Mouse (Mus musculus) kidney, adult 9 months (tissue): ENCODE measurements at regions not wholly inside any gene's neighbourhood (a gene's known extent, or its start where the extent isn't known, plus 50 kb on each side); places are given as distances from the start of the nearest gene placed in this dataset.

Experiments used
- DNase-seq: peaks from one replicate; pipeline ENCODE4 v3.0.0; 2022

DNA sequence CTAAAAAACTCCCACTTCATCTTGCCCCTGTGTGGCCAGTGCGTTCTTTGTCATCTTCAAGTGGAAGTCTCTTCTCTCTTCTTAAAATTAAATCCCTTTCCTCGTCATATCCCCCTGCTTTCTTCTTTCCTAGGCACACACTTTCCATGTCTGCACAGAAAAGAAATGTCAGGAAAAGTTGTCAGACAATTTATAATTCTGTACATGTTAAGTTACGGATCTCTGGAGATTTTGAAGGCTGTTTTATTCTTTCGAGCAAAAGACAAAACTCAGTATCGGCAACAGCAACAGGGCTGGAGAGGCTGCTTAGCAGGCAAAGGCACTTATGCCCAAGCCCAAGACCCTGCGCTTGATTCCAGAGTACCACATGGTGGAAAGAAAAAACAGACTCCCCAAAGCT lies 790.1 kb upstream of the Car8 start:
- DNase-seq: no peak

DNA sequence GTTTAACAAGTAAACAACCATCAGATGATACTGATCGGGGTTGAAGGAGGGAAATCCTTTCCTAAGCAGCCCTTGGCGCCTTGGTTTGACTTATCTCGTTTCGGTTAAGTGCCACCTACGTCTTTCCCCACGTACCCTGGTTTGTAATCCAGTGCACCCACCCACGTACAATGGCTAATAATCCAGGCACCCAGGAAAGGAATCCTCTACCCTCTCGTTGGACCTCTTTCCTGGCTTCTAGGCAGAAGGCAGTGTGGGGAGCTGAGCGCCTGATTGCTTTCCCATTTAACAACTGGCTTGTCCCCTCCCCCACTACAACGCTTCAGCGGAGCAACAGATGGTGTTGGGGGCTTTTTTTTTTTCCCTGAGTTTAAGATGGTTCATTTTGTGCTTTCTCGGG lies 789.6 kb upstream of the Car8 start:
- no peak for DNase-seq

DNA sequence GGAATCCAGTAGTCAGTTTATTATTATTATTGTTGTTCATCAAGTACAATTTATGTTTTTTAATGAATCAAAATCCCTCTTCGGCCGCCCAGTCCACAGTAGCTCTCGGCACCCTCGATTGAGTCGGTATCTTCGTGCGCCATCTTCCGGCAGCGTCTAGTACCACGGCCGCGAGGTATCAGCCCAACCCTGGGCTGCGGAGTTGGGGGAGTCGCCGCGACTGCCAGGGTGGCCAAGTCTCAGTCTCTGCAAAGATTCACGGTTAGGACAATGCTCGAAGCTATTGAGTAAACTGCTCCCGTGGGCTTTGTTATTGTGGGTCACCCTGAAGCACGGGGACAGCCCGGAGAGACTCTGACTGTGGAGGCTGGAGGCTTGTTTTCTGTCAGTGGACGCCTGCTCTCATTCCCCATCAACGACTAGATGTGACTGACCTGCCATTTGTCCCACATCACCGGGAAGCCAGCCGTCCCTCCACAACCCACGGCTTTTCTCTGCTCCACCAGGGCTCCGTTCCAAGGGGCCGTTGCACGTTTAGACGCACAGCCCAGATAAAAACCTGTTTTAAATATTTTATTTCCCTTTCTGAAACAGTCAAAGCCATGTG lies 789.1 kb upstream of the Car8 start:
- DNase-seq: peak; percentile 79

DNA sequence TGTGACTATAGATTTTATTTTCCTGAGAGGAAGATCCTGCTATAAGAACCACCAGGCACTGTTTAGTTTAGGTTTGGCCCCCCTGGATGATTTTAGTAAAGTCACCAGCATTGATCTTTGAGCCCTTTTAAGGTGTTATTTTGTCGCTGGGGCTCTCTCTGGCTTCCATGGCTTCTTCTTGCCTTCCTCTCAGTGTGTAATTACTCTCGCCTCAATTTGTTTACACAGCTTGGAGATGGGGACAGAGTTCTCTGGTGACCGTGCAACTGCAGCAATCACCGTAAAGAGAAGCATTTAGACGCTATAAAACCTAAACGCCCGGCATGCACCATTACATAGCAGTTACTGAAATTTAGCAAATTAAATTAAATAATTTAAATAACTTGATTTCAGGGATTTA lies 788.5 kb upstream of the Car8 start:
- no peak for DNase-seq

DNA sequence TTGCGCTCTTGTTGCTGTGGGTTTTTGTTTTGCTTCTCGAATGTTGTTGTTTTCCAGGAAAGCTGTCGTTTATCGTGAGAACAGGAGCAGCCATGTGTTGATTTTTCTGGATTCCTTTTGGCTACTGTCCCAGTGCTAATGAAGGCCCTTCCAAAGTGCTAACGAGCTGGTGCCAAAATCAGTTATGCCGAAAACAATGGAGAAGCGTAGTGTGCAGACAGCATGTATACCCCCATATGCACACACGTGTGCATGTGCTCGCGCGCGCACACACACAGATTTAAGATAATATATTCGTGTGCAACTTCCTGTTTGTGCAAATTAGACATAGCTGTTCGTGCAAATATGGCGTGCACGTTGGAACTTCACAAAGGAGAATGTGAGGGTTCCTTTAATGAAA lies 788.0 kb upstream of the Car8 start:
- peak; percentile 14 for DNase-seq

DNA sequence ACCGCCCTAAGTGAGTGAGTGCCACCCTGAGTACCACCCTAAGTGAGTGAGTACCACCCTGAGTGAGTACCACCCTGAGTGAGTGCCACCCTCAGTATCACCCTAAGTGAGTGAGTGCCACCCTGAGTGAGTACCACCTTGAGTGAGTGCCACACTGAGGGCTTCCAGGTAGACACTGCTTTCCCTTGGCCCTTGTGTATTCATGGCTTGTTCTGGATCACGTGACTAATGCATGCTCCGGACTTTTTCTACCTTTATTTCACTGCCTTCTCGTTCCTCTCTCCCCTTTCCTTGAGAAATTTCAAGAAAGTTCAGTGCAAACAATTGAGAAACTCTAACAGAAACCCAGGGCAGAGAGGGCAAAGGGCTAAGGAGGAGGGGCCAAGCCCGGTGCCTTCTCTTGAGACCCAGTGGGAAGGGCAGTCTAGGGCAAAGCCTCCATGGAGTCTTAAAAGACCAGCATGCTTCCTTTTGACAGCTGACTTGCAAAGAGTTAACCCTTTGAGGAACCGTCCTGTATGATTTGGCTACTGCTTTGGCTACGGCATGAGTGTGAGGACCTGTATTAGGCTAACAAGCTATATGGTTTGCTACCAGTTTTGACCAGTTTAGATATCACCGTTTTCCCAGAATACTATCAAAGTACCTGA lies 787.1 kb upstream of the Car8 start:
- DNase-seq: peak; percentile 28

DNA sequence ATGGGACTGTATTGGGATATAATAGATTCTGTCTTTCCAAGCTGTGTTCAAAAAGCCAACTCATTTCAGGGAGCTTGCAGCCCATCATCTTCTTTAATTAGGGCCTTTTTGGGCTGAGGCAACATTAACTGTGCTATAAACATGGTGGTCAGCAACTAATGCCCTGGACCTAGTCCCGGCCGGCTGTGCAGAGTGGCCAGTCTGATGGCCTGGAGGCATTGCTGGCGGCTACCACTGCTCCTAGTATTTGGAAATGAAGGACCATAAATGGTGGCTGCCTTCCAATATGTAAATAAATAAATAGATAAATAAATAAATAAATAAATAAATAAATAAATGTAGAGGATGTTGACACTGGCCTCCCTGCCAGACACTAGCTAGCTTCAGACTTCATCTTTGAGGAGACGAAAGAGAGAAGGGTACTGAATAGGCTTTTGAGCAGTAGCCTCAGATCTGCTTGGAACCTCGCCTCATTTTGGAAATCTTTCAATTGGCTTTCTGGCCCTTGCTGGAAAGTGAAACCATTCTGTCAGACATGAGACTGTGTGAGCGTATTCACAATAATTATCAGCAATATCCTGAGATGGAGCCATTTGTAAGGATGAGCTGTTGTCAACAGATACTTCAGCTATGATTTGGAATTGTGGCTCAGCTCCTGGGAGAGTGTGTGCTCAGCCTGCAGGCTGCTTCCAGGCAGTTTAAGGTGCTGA lies 785.5 kb upstream of the Car8 start:
- no peak for DNase-seq

DNA sequence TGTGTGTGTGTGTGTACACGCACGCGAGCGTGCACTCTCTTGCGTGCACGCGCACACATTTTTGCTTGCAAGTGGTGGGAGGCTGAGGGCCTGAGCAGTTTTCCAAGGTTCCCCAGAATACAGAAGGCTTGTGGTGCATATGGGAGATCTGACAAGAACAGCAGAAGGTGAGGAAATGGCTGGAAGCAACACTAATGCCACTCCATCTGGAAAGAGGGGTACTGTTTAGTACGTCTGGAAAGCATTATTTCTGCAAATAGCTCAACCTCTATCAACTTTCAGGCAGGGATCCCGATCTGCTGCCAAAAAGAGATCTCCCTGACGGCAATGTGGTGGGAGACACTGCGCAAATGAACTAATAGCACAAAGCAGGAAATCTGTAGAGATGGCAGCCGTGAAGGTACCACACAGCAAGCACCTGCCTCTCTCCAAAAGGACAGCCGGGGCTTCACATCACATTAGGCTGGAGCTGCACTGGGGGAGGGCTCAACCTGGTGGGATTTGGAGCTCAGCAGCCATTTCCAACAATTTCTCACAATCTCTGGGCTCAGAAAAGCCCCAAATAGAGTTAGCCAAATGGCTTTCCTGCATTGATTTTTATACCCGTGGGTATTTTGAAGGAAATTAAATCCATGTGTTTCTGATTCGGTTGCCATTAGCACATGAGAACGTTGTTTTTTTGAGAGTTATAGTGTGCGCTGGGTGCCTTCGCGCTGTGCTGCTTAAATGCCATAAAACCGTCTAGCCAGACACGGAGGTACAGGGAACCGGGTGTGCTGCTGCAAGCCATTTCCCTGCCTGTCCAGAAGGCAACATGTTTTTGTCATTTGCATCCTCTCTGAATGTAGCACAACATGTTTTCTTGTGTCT lies 780.6 kb upstream of the Car8 start:
- no peak for DNase-seq

DNA sequence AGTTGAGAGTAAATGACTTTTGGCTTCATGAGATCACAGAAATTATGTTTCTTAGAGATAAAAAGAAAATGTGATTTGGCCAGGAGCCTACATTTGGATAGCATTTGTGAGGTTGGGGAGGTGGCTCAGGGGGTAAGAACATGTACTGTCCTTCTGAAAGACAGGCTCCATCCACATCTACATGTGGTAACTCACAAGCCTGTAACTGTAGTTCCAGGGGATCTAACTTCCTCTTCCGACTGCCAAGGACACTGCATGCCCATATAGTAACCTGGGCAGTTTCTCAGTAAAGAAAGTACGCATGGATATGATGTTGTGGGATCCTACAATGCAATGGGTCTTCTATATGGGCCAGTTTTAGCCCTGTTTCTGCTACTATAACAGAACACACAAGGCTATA lies 779.4 kb upstream of the Car8 start:
- no peak for DNase-seq

DNA sequence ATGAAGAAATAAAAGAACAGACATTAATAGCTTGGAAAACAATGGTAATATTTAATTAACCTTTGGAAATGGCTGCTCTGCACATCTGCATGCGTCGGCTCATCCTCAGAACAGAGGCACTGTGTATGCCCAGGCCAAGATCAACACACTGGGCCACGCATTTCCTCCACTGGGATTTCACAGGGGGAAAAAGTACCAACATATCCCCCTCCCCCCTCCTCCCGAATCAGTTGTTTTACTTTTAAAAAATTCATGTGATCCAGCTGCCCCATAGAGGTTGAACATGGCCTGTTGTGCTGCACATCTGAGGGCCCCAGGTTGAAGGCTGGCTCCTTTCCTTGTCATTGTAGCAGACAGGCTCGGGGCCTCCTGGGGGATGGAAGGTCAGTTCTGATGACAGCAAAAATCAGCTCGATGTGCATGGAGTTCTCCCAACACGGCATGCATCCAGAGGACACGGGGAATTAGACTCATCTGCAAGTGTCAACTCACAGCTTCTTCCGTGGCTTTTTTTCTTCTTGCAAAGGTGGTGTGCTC lies 777.7 kb upstream of the Car8 start:
- no peak for DNase-seq

DNA sequence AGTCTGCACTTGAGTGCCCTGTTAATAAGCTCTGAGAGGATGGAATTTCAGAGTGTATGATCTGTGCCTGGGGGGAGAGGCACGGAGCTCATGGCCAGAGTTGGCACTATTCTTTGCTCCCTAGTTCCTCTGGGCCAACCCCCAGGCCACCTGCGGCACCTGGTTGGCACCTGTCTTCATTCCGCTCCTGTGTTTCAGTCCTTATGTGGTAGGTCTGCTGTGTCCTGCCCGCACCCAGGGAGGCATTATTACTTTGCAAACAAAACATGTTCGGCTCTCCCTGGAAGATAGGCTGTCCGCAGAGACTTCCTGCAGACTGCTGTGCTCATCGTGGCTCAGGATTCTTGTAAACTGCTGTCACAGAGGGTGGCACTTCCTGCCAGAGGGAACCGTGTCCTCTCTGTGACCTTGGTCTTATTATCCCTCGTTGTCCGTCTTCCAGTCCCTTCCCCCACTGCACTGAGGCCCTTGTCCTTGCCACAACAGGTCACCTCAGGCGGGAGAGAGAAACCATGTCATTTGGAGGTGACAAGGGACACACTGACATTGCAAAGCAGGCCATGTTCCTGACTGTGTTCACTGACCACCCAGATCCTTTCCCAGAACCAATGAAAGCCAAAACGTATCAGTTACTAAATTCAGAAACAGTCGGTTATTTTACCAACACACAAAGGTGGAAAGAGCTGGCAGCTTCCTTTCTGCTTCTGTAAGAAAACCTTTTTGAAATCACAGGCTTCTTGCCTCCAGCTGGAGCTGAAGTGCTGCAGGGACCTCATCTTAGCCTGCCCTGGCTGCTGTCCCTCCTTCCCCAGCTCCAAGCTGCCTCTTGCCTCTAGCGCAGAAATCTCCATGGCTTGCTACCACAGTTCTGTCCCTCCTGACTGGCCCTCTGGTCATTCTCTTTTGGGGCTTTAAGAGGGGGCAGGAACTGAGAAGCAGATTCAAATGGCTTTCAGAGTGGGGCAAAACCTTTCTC lies 777.0 kb upstream of the Car8 start:
- DNase-seq: peak; percentile 33

DNA sequence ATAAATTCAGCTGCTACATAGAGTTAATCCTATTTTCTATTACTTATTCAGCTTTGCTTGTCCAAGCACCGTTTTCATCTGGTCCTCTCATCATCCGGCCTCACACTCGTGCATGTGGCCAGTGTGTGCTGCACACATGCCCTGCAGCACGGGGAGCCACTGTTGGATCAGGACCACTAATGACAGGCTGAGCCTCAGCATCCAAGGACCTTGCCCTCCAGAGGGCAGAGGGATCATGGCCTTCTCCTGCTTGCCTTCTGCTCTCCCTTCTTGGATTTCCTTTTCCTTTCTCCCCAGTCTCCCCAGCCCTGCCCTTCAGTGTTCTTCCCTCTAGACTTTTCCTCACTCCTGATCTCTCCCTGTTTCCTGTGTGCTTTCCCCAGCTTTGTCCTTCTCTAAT lies 776.1 kb upstream of the Car8 start:
- no peak for DNase-seq

DNA sequence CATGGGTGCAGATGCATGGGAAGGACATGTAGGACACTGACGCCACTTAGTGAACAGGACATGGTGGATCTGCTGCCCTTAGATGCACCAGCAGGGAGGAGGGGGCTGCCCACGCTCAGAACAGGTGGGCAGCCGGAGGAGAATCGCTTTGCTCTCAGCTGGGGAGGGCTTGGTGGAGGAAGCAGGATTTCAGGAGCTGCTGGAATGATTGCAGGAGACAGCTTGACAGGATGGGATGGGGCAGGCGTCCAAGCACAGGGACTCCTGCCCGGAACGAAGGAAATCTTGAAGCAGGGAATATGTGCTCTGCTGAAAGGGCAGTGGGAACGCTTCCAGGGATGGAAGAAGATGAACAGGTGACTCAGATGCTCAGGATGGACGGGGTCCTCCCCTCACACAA lies 773.9 kb upstream of the Car8 start:
- DNase-seq: no peak

DNA sequence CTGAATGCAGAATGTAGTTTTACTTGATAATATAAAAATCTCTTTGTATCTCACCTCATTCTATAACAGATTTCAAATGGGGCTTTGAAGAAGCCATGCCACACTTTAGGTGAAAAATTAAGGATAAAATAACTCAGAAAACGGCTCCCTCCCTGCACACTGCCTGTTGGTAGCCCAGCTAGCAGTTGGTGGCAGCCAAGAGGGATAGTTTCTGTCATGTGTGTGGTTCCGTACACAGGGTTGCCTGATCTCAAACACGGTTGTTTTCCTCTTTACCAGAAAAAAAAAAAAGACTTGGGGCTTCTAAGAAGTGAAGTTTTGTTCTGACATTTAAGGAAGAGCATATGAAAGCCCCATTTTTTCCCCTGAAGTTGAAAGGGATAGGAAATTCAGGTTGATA lies 773.1 kb upstream of the Car8 start:
- no peak for DNase-seq

DNA sequence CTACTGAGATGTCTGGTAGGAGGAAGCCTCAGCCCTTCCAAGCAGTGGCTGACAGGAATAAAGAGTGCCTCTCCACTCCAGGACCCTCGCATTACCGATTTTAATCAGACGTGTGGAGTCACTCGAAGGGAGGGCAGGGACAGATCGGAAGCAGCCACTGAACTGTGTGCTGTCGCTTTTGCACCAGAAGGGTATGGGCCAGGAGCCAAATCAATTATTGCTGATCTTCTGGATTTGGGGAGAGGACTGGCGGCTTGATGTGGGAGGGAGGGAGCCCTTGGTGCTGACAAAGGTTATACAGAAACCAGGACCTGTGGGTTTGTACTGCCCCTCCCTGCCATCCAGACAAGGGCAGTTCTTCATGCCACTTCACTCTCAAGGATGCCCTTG lies 772.3 kb upstream of the Car8 start:
- DNase-seq: peak; percentile 6

DNA sequence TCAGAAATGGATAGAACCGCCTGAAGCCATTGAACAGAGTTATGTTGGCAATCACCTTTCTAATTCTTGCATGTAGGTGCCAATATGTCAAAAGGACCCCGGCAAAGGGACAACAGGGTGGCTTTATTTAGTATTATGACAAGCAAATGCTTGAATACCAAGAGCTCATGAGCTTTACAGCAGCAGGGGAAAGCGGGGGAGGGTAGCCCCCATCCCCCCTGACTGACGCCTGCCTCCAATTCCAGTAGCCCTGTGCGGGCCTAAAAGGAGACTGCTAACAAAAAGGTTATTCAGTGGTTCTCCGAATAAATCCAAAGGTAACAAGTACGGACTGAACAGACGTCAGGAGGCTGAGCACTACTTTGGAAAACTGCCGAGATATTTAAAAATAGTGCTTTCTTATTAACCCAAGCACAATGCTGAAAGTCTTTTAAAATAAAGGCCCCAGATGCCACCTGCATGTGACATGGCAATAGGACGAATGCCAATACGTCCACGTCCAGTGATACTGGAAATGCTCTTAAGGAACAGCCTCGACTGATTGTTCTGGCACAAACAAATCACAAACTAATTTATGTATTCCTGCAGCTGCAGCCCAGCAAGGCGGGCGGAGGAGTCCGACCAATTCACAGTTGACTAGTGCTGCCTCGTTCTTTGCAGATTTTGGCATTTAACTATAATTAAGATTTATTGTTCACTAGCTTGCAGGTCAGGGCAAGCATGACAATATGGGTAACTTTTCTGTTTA lies 771.7 kb upstream of the Car8 start:
- DNase-seq: peak; percentile 14

DNA sequence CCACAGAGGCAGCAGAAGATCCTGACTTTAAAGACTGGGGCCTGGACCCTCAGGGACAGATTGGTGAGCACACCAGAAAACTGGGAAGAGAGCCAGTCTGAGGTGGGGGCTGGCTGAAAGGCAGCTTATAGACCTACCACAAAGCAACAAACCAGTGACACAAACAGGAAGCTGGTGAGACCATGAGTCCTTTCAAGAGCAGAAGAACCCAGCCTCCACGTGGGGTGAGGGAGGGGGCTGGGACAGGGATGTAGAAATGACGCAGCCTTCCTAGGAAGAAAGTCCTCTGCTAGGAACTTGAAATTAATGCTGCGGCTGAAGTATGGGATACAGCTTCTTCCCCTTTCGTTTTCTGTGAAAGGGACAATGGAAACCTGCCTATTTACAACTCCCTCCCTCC lies 770.8 kb upstream of the Car8 start:
- peak; percentile 12 for DNase-seq

DNA sequence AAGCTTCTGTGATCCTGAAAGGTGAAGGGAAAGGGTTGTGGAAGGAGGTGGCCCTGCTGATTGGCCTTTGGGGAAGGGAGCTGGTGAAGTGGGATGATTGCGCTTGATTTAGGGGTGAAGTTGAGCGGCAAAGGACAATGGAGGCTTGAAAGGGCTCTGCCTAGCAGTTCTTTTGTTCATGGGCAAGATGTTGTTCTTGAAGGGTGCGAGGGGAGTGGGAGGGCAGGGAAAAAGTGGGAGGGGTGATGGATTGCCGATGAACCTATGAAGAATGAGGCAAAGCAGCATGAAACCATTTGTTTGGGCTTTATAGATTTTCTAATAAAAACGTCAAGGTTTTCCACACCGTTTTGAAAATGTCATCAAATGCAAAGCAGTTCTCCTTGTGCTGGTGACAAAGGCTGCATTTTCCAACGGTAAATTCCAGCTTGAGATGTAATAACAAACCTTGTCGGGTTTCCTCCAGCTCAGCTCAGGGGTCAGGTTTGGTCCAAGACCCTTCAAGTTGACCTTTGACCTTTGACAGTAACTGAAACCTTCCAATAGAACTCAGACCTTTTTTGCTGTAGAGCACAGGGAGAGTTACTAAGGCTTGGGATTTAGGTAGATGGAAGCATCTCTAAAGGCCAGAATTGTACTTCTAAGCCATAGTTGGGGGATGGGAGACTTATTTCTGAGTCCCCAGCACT lies 767.2 kb upstream of the Car8 start:
- no peak for DNase-seq

DNA sequence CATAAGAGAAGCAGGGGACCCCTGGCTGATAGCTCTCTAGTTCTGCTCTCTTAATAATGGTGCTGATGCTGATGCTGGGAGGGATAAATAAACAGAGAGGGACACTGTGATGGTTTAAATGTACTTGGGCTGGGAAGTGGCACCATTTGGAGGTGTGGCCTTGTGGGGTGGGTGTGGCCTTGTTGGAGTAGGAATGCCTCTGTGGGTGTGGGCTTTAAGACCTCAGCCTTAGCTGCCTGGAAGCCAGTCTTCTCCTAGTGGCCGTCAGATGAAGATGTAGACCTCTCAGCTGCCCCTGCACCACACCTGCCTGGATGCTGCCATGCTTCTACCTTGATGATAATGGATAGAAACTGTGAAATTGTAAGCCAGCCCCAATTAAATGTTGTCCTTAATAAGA lies 765.0 kb upstream of the Car8 start:
- no peak for DNase-seq

DNA sequence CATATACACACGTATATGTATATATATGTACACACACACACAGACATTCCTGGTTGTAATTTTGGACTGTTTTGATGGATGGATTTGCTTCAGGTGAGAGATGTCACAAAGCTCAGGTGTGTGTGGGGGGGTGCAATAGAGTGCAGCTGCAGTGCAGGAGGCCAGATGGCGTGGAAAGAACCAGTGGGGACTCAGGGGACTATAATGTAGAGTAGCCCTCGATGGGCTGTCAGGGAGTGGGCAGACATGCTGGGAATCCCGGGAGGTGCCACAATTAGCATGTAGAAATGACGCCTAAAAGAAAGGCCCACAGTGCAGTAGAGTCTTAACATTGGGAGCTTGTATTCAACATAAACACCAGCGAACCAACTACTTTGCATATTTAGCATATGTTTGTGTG lies 763.5 kb upstream of the Car8 start:
- no peak for DNase-seq

DNA sequence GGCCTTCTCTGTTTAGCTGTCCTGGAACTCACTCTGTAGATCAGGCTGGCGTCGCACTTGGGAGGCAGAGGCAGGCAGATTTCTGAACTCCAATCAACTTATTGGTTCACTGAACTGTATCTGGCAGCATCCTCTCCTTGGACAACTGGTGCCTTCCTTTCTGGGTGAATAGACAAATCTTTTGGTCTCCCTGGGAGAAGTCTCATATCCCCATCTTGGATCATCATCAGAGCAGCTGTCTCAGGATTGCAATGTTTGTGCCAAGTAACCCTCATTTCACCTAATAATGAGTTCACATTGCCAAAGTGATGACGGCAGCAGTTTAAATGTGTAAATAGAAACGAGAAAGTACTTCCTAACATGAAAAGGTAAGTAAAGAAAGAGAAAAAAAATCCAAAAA lies 759.8 kb upstream of the Car8 start:
- no peak for DNase-seq
